Mouse (Mus musculus) cerebellum, postnatal 10 days (tissue): ENCODE measurements around the gene Rai1.

ENCODE experiments used
- DNase-seq, 2 experiments: peaks; one replicate each; pipeline ENCODE4 v3.0.0; 2021; ENCODE audit warnings: mixed read lengths in 2 of 2

Rai1 gene

DNA sequence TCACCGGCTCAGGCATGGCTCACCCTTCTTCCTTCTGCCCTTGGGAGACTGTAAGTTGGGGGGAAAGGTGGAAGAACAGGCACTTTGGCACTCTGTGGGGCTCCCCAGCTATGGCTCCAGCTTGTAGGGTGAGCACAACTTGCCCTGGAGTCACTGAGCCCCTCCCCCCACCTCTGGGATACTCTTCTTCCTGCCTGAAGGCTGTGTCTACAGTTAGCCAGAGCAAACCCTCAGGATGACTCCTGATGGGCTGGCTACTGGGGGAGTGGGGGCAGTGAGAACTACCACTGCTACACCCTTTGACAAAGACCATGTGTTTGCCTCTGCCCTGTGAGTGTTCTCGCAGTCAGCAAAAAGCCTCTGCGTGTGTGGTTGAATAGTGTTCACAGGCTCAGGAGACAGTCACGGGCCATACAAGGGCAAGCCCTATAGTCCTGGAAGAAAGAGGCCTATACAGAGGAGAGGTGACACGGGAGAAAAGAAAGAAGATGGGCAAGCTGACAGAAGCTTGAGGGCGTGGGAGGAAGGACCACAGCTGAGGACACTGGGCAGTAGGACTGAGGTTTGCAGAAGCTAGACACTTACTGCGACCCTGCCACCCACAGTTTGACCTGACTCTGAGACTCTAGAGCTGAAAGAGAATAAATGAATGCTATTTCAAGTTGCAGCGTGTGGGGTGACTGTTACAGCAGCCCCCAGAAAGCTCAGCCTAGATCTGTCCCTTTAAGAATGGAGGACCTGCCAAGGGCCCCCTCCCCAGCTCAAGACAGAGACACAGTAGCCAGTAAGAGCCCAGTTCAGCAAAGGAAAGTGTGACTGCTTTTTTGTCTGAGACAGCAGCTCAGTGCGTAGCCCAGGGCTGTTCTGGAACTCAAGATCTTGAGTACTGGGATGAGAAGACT, 9.7 kb upstream of the Rai1 start:
- no peak for DNase-seq

DNA sequence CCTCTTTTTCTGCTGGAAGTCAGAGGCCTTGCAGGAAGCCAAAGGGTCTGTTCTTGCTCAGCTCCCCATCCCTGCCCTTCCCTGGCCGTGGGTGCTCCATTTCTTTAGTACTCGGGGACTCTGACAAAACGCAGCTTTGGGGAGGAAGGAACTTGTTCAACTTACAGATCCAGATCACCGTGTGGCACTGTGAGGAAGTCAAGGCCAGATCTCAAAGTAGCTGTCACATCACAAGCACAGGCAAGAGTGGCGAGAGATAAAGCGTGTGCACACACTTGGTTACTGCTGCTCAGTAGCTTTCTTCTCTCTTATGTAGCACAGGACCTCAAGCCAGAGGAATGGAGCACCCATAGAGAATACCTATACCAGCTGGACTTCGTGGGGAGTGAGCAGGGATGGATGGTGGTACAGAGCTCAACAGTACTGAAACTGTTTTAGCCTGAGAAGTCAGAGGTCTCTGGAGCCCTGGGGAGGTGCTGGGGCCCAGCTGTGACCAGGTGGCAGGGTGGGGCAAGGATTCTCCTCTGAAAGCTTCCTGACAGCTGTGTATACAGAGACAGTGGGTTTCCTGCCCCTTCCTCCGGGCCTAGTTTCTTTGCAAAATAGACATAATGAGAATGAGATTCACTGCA, 5.1 kb upstream of the Rai1 start:
- DNase-seq: no peak

DNA sequence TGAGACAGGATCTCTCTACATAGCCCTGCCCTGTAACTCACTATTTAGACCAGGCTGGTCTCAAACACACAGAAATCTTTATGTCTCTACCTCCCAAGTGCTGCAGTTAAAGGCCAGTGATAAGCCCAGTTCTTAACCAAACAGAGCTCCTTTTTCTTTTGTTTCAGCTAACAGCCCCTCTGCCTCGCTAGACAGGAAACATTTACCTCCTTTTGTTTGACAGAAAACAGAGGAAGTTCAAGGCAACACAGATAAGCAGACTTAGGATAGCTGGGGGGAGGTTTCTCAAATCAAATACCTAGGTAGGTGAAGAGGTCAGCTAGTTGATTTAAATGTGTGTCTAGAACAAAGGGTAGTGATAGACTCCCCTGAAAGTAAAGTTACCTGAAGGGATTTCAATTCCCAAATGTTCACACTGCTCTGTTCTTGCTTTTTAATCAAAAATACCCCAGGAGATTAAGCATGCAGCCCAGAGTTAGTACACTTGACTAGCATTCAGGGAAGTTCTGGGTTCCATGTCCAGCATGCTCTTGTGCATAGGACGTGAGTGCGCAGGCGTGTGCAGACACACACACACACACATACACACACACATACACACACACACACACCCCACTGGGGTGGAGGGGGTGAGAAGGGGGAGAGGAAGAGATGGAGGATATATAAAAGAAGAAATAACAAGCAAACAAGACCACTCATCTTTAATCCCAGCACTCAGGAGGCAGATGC, 3.8 kb upstream of the Rai1 start:
- DNase-seq: no peak

DNA sequence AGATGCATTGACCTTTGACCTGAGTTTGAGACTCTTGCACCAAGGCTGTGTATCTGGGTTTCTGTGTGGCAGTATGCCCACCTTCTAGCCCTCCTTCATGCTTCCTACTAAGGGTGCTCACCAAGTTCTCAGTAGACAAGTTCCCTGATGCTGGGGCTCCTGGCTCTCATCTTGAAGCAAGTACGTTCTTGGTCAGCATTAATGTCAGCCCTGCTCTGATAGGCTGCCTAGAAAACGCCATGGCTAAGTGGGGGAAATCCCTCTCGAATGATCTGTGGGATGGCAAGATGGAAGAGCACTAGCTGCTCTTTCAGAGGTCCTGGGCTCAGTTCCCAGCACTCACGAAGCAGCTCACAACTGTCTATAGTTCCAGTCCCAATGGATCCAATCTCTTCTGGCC, 2.8 kb upstream of the Rai1 start:
- no peak for DNase-seq

DNA sequence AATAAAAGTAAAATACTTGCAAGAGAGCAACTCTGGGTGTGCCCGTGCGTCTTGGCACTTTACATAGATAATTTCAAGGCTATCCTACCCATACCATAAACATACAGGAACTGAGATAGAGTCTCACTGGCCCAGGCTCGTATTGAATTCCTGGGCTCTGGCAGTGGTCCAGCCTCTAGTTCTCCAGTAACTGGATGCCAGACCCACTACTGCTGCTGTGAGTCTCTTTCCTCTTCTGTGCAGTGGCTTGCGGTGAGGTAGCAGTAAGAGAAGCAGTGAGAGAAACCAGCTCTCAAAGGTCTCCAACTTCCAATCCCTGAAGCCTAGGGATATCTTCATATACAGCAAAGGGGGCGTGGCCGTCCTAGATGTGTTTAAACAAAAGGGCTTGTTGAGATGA, 2.1 kb upstream of the Rai1 start:
- peak; percentile 45 to 54 for DNase-seq

DNA sequence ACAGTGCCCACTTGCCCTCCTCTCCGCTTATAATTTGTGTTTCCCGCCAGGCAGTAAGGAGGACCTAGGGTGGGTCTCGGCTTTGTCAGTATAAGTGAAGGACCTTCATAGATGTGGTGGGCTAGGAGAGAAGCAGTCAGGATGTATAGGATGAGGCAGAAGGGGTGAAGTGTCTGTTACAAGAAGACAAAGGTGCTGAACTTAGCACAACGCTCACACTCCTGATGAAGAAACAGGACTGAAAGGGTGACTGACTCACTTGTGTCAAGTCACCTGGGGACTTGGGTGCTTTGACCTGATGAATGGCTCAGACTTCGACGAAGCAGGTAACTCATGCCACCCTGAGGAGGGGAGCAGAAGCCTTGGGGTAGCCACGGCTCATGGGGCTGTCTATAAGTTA, 1.2 kb upstream of the Rai1 start:
- DNase-seq: no peak

DNA sequence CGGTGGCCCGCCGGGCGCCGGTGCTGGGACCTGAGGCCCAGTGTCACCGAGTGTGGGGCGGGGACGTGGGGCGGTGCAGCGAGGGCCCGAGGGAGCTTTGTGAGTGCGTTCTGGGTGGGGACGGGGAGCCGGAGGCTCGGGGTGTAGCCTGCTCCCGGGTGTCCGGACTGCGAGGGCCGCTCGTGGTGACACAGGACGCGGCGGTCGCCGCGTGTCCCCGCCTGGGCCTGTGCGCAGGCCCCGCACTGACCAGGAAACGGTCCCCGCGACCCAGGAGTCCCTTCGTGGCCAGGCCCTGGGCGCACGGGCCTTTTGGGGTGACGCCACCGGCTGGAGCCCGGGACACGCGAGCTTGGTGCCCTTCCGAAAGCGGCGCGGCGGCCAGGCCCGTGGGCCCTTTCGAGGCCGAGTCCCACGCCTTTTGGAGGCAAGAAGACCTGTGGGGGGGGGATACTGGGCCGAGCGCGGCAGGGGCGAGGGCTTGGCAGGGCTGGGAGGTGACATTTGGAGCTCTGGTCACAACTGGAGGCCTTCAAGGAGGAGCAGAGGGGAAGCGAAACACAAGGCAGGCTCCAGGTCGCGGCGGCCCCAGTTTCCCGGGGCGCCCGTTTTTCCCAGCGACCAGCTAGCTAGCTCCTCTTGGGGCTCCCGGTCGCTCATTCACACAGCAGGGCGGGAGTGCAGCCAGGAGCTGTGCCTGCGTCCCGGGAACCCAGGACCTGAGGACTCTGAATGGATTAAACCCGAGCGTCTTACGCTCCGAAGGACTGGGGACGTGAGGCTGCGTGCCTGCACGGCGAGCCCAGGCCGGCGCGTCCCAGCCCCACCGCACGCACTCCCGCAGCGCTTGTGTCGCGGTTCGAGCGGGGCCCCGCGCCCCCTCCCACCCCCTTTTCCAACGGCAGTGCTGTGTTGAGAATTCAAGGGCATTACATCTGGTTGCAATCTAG, 1.1 kb downstream of the Rai1 start:
- peak; percentile 77 to 80 for DNase-seq

DNA sequence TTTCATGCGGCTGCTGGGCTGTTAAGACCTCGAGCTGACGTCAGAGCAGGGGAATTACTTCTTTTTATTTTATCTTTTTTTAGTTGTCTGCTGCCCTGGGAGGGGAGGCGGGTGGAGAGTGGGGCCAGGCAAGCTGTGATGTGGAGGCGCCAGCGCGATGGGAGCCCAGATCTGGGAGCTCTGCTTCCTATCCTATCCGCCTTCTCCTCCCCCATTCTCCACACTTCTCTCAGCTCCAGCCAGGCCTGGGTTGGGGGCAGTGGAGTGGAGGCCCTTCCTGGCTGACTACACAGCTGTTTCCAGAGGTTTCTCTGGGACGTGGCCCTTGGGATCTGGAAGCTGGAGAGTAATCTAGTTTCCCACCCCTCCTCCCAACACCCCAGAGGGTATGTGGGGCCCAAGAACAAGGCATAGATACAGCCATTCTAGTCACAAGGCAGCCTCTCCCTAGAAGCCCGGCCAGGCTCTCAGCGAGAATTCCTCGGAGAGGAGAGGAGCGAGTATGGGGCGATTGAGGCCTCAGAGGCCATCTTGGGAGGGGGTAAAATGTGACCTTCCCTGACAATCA, 1.8 kb downstream of the Rai1 start:
- peak; percentile 59 to 64 for DNase-seq

DNA sequence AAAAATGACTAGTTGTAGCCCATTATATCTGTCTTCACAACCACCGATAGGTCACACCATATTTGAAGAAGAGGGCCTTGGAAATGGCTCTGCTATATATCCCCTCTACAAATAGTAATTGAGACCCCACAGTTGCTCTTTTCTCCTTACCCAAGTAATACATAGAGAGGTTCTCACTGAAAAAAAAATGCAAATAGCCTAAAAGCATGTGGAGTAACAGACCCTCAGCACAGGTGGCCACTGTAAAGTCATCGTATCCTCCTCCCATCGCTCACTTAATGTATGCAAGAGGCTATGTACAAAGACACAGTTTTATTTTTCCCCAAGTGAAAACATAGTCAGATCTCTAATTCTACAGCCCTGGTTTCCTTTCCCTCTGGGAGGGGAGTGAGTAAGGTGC, 2.6 kb downstream of the Rai1 start:
- no peak for DNase-seq

DNA sequence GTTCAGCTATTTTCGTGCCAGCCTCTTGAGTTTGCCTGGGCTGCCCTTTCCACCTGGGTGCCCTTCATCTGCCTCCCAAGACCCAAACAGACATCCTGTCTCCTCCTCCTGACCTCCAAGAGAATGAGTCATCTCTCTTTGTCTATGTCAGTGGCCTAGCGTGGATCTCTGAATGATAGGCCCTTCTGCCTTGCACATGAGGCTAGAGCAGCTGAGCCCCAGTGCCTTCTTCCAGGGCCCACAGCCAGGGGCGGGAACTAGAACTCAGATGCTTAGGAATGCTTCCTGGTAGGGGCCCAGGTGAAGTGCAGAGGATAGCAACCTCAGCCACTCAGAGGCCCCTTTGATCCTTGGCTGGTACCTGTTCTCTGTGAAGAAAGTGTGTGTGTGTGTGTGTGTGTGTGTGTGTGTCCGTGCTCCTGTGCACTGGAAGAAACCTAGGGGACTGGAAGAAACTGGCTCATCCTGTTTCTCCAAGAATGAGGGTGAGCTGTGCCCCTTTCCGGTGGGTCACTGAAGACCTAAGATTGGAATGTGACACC, 3.9 kb downstream of the Rai1 start:
- peak; percentile 47 to 52 for DNase-seq

DNA sequence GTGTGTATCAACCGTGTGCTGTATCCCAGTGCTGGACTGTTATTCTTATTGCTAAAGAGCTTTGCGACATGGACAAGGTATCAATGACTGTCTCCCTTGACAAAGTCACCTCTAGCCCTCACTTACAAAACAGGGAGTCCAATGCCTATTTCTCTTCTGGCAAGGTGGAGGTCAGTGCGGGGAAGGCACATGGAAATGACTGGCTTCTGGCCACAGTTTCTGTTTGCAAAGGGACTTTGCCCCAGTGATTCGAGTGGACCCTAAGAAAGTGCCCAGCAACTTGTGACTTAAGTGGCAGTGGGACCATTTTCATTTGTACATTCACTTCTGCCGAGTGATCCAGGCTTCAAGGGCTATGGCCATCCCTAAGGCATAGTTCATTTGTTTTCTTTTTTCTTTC, 5.6 kb downstream of the Rai1 start:
- DNase-seq: no peak

DNA sequence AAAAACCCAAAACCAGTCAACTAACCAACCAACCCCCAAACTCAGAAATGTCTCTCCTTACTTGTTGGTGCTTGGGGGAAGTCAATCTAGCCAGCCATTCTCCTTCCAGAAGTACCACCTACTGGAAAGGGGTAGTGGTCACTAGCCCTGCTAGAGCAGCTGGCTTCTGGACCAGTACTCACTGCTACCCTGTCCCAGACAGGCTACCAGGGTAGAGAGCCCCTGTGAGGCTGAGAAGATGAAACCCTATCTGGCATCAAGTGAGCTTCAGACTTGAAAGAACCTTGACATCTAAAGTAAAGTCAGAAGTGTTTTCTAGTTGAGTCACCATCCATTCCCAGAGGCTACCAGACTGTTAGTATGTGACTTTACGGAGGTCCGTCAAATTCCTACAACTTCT, 6.8 kb downstream of the Rai1 start:
- DNase-seq: no peak

DNA sequence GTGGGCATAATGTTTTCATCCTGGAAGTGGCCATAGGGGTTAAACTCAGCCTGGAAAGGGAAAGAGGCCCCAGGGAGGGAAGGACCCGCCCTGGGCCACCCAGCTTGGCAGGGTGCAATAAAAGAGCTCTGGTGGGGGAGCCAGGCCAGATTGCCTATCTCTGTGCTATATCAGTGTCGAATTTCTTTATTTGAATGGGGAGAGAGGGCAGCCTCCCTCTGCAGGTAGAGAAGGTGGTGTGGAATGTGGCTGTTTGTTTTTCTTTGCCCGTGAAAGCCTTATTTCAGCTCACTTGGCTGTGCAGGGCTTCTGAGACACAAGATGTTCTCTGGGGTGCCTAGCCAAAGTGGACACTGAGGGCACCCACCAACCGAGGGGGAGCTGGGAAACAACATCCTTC, 8.8 kb downstream of the Rai1 start:
- no peak for DNase-seq

DNA sequence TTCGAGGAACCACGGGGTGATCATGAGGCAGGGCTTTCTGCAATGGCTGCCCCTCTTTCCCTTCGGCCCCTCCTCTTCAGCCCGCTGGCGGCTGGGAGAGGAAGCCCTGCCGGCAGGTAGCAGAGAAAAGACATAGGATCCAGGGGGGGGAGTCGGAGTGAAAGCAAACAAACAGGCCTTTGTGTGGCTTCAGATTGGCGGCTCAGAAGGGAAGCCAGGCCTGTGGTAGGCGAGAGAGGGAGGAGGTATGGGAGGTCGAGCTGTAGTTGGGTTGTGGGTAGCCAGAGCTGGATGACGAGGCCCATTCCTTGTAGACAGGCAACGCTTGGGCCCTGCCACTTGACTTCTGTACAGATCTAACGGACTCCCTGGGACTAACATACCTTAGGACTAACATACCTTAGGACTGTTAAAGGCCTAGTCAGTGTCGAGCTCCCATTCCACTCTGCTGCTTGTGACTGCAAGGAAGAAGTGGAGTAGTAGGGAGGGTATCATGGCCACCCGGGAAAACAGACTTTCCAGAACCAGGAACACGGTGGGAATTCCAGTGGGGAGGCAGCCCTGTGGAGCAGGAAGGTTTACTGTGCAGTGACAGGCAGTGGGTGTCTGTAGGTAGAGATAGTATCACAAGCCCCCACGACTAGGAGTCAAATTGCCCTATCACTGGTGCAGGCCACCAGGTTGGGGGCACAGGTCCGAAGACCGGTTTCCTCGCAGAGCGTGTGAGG, 9.6 kb downstream of the Rai1 start:
- peak; percentile 37 to 47 for DNase-seq

DNA sequence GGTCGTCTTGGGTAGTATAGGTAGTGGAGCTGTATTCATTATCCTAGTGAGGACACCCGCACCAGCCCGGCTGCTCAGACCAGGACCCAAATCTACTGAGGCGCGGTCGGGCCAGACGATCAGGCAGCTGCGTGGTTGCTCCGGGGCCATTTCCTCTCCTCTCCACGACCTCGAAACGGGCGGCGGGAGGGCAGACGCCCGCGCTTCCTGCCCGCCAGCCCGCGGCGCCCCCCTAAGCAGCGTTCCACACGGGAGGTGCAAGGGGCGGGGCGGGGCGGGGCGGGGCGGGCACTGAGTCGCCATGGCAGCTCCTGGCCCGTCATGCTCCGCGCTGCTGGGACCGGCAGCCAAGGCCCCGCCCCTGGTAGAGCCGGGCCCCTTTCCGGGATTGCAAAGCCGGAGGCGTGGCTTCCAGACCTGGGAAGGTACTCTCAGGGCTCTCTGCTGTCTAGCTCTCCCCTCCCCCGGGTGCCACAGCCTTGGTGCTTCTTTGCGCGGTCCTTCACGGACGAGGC, 10.3 kb downstream of the Rai1 start:
- peak; percentile 89 to 93 for DNase-seq

DNA sequence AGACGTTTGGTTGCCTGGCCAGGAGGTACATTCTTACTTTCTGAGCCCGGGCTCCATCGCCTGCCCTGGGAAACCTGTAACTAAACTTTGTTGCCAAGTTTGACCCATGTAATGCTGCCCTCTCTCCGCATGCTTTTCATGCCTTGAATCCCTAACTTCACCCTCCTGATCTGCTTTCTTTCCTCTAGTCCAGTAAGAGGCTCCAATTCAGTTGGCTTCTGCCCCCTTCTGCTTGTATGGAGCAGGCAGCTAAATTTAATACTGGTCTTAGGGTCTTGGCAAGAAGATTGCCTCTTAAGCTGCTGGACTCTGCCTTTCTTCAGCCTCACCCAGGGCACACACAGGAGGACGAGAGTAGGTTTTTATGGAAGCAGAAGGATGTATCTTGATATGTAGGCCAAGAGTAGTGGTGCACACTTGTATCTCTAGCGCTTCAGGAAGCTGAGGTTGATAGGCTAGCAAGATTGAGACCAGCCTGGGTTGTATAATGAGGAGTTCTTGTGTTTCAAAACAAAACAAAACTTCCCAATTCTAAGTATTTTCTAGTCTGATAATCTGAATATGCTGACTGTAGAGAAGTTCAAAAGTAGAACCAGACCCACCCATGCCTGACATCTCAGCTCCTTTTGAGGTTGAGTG, 10.9 kb downstream of the Rai1 start:
- DNase-seq: no peak

DNA sequence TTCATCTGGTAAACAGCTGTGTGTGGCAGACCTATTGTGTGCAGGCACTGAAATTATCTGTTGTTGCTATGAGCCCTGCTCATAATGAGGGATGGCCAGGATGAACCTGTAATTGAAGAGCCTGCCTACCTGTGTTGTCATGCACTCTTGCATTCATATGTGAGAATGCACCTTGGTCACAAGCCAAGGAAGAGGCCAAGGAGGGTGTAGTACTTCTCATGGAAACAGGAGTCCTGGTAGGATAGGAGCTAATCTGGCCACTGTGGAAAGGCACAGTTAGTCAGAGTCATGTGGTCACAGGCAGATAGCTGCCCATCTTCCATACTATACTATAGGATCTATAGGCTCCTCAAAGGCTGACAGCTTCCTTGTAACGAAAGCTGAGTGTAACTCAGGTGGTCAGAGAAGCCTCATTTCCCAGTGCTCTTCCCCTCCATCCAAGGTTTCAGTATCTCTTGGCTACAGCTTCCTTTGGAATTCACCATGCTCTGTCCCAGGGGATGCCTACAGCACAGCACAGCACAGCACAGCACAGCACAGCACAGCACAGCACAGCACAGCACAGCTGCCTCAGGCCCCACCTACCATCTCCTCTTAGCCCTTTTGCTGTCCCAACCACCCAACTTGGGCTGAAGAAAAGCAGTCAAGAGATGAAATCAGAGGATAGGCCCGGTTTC, 15.9 kb downstream of the Rai1 start:
- DNase-seq: no peak

DNA sequence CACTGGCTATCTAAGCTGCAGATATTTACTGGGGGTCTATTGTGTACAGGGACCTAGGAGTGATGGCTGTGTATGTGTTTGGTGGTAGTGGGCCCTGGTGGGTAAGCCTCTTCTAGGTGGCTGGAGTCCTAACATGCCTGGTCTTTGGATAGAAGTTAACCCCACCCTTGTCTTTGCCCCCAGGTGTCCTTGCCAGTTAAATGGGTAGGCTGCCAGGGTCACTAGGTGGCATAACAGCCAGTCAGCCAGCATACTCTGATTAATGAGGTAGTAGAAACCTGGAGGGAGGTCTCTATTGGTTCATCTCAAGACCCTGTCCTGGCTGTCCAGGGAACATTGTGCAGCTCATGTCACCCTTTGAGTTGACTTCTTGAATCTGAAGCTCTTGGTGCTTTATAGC, 17.8 kb downstream of the Rai1 start:
- DNase-seq: no peak

DNA sequence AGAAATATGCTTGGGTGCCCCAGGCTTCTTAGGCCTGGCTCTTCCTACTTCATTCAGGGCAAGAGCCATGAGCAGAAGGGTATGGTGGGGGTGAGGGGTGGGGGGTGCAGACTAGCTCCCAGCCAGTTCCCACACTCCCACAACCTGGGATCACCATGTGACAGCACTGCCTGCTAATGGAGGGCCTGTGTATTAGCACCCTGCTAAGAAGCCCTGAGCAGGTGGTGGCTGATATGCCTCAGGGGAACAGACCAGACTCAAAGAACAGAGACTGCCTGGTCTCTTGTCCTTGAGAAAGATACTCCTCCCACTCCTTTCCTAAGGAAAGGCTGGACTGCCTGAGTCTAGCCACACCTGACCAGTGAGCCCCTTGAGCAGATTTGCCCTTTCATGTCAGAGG, 22.2 kb downstream of the Rai1 start:
- no peak for DNase-seq
